Comparison of ENCODE assay signal across 7 mouse cellular contexts in the genomic region with DNA sequence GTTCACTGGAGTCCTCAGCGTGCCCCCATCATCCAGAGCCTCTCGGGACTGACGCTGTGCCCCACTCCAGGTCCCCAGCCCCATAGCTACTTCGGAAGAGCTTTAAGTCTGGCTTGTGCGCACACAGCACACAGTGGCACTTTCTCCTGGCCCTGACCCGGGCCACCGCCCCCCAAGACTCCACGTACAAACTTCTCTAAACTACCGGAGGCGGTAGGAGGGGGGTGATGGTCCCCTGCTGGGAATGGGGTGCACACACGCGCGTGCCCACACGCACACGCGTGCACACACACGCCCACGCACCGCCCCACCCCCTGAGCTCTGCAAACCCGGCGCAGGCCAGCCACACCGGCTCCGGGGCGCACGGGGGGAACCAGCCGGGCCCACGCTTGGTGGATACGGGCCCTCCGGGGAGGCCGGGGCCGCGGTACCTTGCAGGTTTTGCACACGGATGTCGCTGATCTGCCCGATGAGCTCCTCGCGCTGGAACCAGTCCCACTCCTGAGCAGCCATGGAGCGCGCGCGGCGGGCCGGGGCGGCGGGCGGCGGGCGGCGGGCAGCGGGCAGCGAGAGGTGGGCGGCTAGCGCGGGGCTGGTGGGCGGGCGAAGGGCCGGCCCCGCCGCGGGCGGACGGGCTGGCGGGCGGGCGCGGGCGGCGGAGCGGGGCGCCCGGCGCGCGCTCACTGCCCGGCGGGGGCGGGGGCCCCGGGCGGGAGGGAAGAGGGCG. TPM values are rescaled to one million over a fixed set of nuclear protein-coding genes. Genes with fewer than 3 reads are reported as not detected.
DNase-seq lines count a peak whose midpoint lies in the region; ATAC-seq and TF ChIP-seq lines count a peak whose summit lies in the region.

A gene (minus strand): TSS at position 638 of the 727 bp plus-strand sequence.

- H3K27me3 ChIP-seq in E14TG2a.4 (ENCODE audit: insufficient read depth, low read length), result peaks cover 37% of the 10 kb centered on the region
- H3K27me3 ChIP-seq in forebrain, embryonic 10.5 days (ENCODE audit: poor library complexity, severe bottlenecking), result peaks cover 15% of the 10 kb centered on the region; the same call in 1 of the 2 replicates
- H3K27me3 ChIP-seq in small intestine, adult 2 months (ENCODE audit: control insufficient read depth, insufficient read depth, low read length), result no peaks in the 10 kb centered on the region

- peak; percentile 40 to 54 for ATAC-seq in hematopoietic stem cell, adult 5-6 weeks (replicated peaks in 1 of 2; ENCODE audit: insufficient read depth in 1 of 2, low FRiP score in 2 of 2, low TSS enrichment in 1 of 2, low read depth in 1 of 2, poor library complexity in 2 of 2, severe bottlenecking in 2 of 2)

- WGBS in forebrain, embryonic 10.5 days, result 3% methylated on average over 65 of the region's 80 CpGs
- 7% methylated on average over 79 of the region's 80 CpGs for WGBS in small intestine, adult 2 months

- TF ChIP-seq CTCF in E14TG2a.4 (conservative IDR thresholded peaks at IDR 0.05; ENCODE audit: low read length), result no peak
- TF ChIP-seq CTCF in small intestine, adult 2 months (IDR thresholded peaks at IDR 0.05; ENCODE audit: extremely low read depth, insufficient read length, insufficient replicate concordance, low read depth, low read length), result no peak

- no peaks in the 10 kb centered on the region for H3K9me3 ChIP-seq in E14TG2a.4 (ENCODE audit: low read length)
- peaks cover 7% of the 10 kb centered on the region; the same call in 1 of the 2 replicates for H3K9me3 ChIP-seq in forebrain, embryonic 10.5 days

- DNase-seq in Muller cell, postnatal 12 days (ENCODE audit: inconsistent ontology term), result peak; percentile 44
- peak; percentile 42 for DNase-seq in forebrain, embryonic 10.5 days (ENCODE audit: extremely low spot score, low spot score)
- DNase-seq in layer of hippocampus, postnatal 25 days (ENCODE audit: extremely low spot score in 1 of 2, low spot score in 1 of 2), result peak; percentile 50 to 59
- DNase-seq in lung, postnatal 36 days, result peak; percentile 10

- H3K36me3 ChIP-seq in E14TG2a.4 (ENCODE audit: insufficient read depth, low read length), result no peaks in the 10 kb centered on the region
- 0 out of 2 replicates have a peak, but pooled peaks cover 3% of the 10 kb centered on the region for H3K36me3 ChIP-seq in forebrain, embryonic 10.5 days (replicated peaks)
- H3K36me3 ChIP-seq in small intestine, adult 2 months (ENCODE audit: control insufficient read depth, insufficient read depth, low read length), result no peaks in the 10 kb centered on the region

- TF ChIP-seq POLR2A in small intestine, adult 2 months (IDR thresholded peaks at IDR 0.05; ENCODE audit: low read depth, low read length), result no peak

- H3K4me1 ChIP-seq in E14TG2a.4 (replicated peaks; ENCODE audit: low read depth, low read length), result peaks cover 19% of the 10 kb centered on the region
- peaks cover 18% of the 10 kb centered on the region for H3K4me1 ChIP-seq in forebrain, embryonic 10.5 days
- peaks cover 5% of the 10 kb centered on the region; the same call in 1 of the 2 replicates for H3K4me1 ChIP-seq in small intestine, adult 2 months (ENCODE audit: control insufficient read depth, insufficient read depth, insufficient read length, low read length)

- peak within 1 kb of the TSS; percentile 89 for H3K4me3 ChIP-seq in E14TG2a.4 (replicated peaks; ENCODE audit: low read length)
- H3K4me3 ChIP-seq in forebrain, embryonic 10.5 days, result peak within 1 kb of the TSS; percentile 84
- H3K4me3 ChIP-seq in small intestine, adult 2 months (ENCODE audit: low read depth, low read length), result peak within 1 kb of the TSS; percentile 80

- H3K27ac ChIP-seq in forebrain, embryonic 10.5 days, result peak within 1 kb of the TSS; percentile 89
- H3K27ac ChIP-seq in small intestine, adult 2 months (ENCODE audit: insufficient read depth, low read depth, low read length), result peak within 1 kb of the TSS; percentile 50

RNA-seq across cellular contexts. Expression of the gene that starts here (rescaled TPM):
- polyA plus RNA-seq in forebrain, embryonic 10.5 days (2016; fragmentation: Nextera tagmentation; extraction: Ambion mirVana), result 1.6 and 2.1 TPM in 2 replicates
- 0.38 and 0.55 TPM in 2 replicates for total RNA-seq in hematopoietic stem cell, adult 5-6 weeks (2017)
- 10 to 100 TPM; 81.0 to 83.2 TPM for total RNA-seq in layer of hippocampus, postnatal 25 days (2021)
- polyA plus RNA-seq in small intestine, adult 2 months (2012; rRNA removed), result 3.0 and 3.4 TPM in 2 replicates

Comparison
In these comparisons a context has a peak if more than half of its experiments do, and no peak if none do; other contexts are left out.
1. Peak in every context shown above with its lines: DNase-seq, ATAC-seq, H3K4me3 ChIP-seq and H3K27ac ChIP-seq.
2. RNA of the gene that starts here (total RNA-seq): 81.0 to 83.2 TPM in layer of hippocampus, postnatal 25 days; 0.38 to 0.55 TPM in hematopoietic stem cell, adult 5-6 weeks; every median in the first group is over 10 times any median in the second.
3. Peak in ATAC-seq in hematopoietic stem cell, adult 5-6 weeks; RNA of the gene not detected or under 1 TPM.